Mouse (Mus musculus) cerebellum, adult 8-10 months (tissue): ENCODE measurements around the gene Spata25.
A peak's percentile ranks its signal among the peaks of the same experiment; 100 is the strongest.

ENCODE experiments used
- DNase-seq: peaks from one replicate; pipeline ENCODE4 v3.0.0; 2022

Gene Spata25

GRCm38 (mm10) chr2:164850061-164850460, 21.7 kb upstream of the Spata25 start:
- DNase-seq = no peak

DNA sequence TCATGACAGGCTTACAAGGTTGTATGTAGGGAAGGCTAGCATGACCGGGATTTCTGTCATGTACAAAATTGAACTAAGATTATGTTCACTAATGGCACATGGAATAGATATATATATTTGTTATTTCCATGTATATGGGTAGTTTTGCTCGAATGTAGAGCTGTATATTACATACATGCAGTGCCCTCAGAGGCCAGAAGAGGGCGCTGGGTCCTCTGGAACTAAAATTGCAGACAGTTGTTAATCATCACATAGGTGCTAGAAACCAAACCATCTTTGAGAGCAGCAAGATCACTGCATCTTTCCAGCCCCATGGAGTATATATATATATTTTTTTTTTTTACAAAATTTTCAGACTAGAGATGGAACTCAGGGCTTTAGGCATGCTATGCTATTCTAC, 17.4 kb upstream of the Spata25 start:
- no peak for DNase-seq

- no peak for DNase-seq
These were observed 6.8 kb upstream of the Spata25 start for GRCm38 (mm10) chr2:164835164-164835563.

DNA sequence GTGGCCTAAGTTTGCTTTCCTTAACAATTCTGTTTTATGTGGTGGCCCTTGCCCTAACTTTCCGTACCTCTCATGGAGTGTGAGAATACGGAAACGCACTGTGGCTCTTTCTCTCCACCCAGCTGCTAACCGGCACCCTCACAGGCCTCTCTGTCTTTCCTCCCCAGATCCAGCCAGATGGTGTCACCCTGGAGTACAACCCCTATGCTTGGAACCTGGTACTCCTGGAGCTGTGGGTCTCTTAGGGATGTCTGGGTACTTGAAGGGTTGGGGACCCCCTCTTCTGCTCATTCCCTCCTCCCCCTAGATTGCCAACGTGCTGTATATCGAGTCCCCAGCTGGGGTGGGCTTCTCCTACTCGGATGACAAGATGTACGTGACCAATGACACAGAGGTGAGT, 6.2 kb upstream of the Spata25 start:
- peak; percentile 41 for DNase-seq

DNA sequence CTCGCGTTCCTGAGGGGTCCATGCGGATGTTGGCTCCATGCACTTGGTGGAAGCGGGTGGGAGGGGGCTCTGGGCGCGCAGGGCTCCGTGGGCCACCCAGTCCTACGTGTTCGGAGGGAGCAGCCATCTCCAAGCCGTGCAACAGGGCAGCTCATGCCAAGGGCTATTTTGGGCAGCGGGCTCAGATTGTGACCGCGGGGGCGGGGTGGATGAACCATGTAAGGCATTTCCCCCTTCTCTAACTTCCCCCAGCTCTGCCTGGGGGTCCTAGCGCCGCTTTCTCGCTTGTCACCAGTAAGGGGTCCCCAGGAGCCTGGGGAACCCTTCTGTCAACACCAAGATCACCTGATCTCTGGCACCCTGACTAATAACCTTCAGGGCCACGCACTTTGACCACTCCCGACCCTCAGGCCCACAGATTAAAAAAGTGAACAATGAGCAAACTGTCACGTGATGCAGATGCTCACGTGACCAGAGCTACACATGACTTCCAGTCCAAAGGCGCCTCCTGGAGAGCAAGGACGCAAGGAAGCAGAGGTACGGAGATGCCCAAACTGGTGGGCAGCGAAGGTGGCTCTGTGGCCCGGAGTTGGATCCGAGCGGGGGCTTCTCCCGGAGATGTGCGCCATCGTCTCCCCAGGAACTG, 5.1 kb upstream of the Spata25 start, which contains the start of gene Neurl2:
Neurl2 (minus strand) TSS at position 143 of the 646 bp plus-strand sequence.
- DNase-seq = peak; percentile 89

DNA sequence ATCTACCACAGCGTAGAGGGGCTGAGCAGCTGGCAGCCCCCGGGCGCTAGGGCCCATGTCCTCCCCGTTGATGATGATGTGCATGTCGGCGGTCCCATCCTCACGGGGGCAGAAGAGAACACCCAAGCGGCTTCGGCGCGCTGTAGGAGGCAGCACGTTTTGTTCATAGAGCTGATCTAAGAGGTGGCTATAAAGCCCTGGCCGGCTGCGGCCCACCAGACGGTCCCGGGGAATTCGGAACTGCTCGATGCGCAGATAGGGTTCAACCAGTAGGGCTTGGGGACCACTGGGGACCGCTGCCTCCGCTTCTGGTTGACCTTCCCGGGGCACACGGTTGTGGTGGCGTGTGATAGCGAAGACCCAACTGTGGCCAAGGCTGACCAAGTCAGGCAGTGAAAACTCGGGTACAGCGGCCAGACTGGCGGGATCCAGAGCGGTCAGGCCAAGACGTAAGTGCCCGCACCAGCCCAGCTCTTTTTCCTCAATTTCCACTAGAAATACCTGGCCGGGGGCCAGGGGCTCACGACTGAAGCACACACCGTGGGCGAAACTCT, 4.5 kb upstream of the Spata25 start, which contains the start of gene Ctsa:
Ctsa (plus strand) TSS at position 126 of the 554 bp plus-strand sequence.
- peak; percentile 72 for DNase-seq

GRCm38 (mm10) chr2:164832032-164832747, 3.9 kb upstream of the Spata25 start:
- peak; percentile 38 for DNase-seq

DNA sequence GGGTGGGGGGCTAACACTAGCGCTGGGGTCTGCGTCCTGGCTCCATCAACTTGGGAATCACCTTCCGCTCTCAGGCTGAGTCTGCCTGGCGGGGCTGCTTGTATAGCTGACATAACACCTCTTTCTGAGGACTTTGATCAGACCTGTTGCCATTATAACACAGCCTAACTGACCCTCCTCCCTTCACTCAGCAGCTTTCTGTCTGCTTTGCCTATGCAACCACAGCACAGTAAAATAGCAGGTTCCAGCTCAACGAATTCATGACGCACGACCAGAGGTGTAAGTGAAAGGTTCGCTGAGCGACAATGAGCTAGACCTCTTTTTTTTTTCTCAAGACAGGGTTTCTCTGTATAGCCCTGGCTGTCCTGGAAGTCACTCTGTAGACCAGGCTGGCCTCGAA, 2.7 kb upstream of the Spata25 start:
- DNase-seq = no peak

GRCm38 (mm10) chr2:164829090-164829489, 753 bp upstream of the Spata25 start:
- no peak for DNase-seq

DNA sequence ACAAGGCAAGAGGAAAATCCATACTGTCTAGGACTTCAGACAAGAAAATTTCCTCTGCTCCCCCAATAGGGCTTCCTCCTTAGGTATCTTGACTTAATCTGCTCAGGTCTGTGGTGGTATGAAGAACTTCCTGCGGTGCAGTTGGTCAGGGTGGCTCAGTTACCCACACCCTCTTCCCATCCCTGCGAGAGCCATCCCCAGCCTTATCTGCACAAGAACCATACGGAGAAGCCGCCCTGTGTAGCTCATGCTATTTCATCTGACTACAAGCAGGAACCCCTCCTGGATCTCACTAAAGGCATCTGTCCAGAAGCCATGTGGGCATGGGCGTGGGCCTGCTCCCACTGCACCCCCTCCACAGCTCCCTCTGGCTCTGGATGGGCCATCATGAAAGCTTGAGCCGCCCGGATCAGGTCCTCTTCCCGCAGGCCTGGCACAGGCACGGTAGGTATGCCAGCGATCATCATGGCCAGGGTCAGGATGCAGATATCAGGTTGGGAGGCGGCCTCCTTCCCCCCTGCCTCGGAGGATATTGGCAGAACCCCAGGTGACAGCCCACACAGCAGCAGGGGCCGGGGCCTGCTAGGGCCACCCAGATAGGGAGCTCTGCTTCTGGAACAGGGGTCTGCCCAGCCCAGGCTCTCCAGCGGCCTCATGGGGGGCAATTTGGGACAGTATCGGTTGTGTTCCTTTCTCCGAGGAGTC, 1.0 kb downstream of the Spata25 start:
- no peak for DNase-seq

DNA sequence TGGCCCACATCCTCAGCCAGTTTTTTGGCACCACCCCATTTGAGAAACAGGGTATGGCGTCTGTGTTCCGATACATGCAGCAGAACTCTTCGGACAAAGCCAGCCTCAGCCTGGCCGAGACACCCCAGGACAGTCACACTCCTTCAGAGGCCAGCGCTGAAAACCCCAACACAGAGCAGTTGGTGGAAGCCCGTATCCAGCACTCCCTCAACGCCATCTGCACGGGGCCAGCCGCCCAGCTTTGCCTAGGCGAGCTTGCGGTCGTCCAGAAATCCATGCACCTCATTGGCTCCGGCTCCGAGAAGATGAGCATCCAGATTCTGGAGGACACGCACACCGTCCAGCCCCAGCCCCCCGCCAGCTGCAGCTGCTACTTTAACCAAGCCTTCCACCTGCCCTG, 2.8 kb downstream of the Spata25 start:
- DNase-seq = no peak

- no peak for DNase-seq
These were observed 4.4 kb downstream of the Spata25 start for GRCm38 (mm10) chr2:164823969-164824368.

DNA sequence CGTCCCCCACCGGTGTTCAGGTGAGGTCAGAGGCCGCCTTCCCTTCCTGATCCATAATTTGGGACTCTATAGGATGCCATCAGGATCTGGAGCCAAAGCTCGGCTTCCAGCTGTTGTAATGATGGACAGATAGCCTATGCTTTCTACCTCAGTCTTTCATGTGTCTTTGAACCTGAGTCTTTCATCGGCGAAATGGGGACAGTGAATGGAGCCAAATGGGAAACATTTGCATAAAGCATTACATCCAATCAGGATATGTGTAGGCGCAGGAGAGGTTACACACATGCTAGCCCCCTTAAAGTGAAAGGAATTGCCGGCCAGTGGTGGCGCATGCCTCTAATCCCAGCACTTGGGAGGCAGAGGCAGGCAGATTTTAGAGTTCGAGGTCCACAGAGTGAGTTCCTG, 5.2 kb downstream of the Spata25 start:
- no peak for DNase-seq

GRCm38 (mm10) chr2:164822636-164823165, 5.6 kb downstream of the Spata25 start, which contains the start of gene Zswim1:
Gene Zswim1 (plus strand): TSS chr2:164822686.
- DNase-seq = peak; percentile 100

DNA sequence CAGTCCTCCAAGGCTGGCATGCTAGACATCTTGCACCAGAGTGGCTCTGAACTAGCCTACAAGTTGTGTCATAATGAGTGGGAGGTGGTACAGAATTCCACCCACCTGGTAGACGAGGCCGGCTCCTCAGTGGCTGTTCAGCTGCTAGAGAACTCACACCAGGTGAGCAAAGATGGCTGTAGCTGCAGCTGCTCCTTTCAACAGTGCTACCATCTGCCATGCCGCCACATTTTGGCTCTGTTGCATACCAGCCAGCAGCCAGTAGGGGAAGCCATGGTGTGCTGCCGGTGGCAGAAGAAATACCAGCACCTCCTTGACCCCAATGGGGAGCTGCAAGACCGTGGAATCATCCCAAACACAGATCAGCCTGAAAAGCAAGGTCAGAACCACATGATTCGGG, 7.3 kb downstream of the Spata25 start:
- peak; percentile 16 for DNase-seq

- DNase-seq = no peak
These were observed 10.6 kb downstream of the Spata25 start for GRCm38 (mm10) chr2:164817703-164818102.

GRCm38 (mm10) chr2:164817206-164817605, 11.1 kb downstream of the Spata25 start:
- DNase-seq = no peak

GRCm38 (mm10) chr2:164815821-164816220, 12.5 kb downstream of the Spata25 start:
- no peak for DNase-seq

- no peak for DNase-seq
These were observed 13.0 kb downstream of the Spata25 start for GRCm38 (mm10) chr2:164815348-164815747.

DNA sequence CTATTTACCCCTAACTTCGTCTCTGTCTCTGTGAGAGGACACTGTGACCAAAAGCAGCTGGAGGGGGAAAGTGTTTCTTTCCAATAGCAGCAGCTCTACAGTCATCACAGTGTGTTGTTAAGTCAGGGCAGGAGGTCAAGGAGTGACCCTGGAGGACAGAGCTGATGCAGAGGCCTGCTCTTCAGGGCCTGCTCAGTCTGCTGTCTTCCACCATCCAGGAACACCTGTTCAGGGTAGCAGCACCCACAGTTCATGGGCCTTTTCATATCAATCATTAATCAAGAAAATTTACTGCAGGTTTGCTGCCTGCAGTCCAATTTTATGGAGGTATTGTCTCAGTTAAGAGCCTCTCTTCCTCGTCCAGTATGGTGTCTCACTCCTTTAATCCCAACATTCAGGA, 14.8 kb downstream of the Spata25 start:
- no peak for DNase-seq

GRCm38 (mm10) chr2:164806614-164807013, 21.7 kb downstream of the Spata25 start:
- DNase-seq = no peak

- no peak for DNase-seq
These were observed 23.0 kb downstream of the Spata25 start for GRCm38 (mm10) chr2:164805332-164805718.
